Mouse (Mus musculus) heart, embryonic 15.5 days (tissue): ENCODE results near the gene AL732309.1. TPM values are rescaled to one million over a fixed set of nuclear protein-coding genes. Genes with fewer than 3 reads are reported as not detected.
"Not testable (repeated sequence)": the region's sequence is repeated elsewhere in the genome, so short reads cannot be mapped to it uniquely, and the experiment has no call there.

ENCODE experiments used
- ATAC-seq: fragments of 200-750 bp; cut with Nextera tagmentation; replicated peaks from 2 replicates; pipeline ENCODE4 v1.8.0; 2017; ENCODE audit warnings: low read depth, moderate TSS enrichment; ENCODE audit not compliant: insufficient number of reproducible peaks, insufficient read depth, low FRiP score
- H3K27ac ChIP-seq: fragments of 300-500 bp; sonication (generic); 2 replicates; pipeline ENCODE4 v1.5.1; 2015; ENCODE audit warnings: mild to moderate bottlenecking, inconsistent platforms
- H3K27me3 ChIP-seq: fragments of 300-500 bp; sonication (generic); 2 replicates; pipeline ENCODE4 v1.6.1; 2015; ENCODE audit warnings: inconsistent platforms
- H3K36me3 ChIP-seq: fragments of 300-500 bp; sonication (generic); 2 replicates; pipeline ENCODE4 v1.6.1; 2015; ENCODE audit warnings: mild to moderate bottlenecking, inconsistent platforms
- H3K4me1 ChIP-seq: fragments of 300-500 bp; sonication (generic); replicated peaks from 2 replicates; pipeline ENCODE4 v1.6.1; 2015; ENCODE audit warnings: inconsistent platforms
- H3K4me2 ChIP-seq: fragments of 300-500 bp; sonication (generic); 2 replicates; pipeline ENCODE4 v1.6.1; 2015; ENCODE audit warnings: inconsistent platforms, mild to moderate bottlenecking, moderate library complexity
- H3K4me3 ChIP-seq: fragments of 300-500 bp; sonication (generic); 2 replicates; pipeline ENCODE4 v1.5.1; 2015; ENCODE audit warnings: mild to moderate bottlenecking, inconsistent platforms
- H3K9ac ChIP-seq: fragments of 300-500 bp; sonication (generic); 2 replicates; pipeline ENCODE4 v1.6.1; 2015; ENCODE audit warnings: mild to moderate bottlenecking, inconsistent platforms
- H3K9me3 ChIP-seq: fragments of 300-500 bp; sonication (generic); replicated peaks from 2 replicates; pipeline ENCODE4 v1.6.1; 2016; ENCODE audit warnings: inconsistent platforms
- WGBS: fragments of 180-500 bp; shearing (Covaris S2); methylation state at CpG from one replicate; pipeline ENCODE4 v1.1.7; 2015; ENCODE audit warnings: mixed read lengths; 5-methylcytosine and 5-hydroxymethylcytosine counted together
- polyA plus RNA-seq: library from polyadenylated mRNA; unstranded; fragments of >200 nt; fragmentation: Nextera tagmentation; extraction: Ambion mirVana; gene quantifications from 2 replicates; pipeline ENCODE4 v1.2.1, GENCODE M21; 2015

Gene AL732309.1
- polyA plus RNA-seq, 1 experiment from 2014 or later: 2.3 TPM

DNA sequence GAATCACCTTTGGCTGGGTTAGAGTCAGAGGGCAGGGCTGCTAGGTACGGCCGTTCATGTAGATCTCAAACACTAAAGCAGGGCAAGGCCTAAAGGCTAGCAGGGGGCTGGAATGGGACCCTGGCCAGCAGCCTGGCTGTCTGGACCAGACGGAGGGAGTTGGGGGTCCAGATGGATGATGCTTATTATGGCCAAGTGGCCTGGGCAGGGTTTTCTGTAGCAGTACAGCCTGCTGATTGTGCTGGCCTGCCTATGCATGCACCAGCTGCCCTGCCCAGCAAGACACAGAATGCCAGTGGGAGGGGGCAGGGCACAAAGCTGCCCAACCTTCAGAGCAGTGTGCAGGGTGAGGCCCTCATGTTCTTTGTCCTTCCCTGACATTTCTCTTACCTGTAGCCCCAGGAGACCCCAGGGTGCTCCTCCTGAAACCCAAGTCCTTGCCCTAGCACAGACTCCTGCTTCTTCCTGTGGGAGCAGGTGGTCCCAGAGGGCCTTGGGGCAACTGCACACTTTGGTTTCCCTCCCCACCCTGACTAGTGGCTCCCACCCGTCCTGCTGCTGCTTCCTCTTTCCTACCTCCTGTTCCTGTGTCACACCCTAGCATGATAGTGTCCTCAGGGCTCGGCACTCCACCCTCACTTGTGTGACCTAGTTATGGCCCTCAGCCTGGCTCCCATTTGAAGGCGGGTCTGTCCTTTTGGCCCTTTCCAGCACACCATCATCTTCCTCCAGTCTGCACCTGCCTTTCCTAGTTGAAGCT lies 19.4 kb upstream of the AL732309.1 start:
- Histone ChIP-seq H3K27ac (no peak overlapping the region), H3K4me3 (no peak overlapping the region), H3K9me3 (no peaks in the 10 kb centered on the region), H3K9ac (no peak overlapping the region), H3K4me2 (peak overlapping the region; percentile 31), H3K27me3 (peaks cover 15% of the 10 kb centered on the region), H3K4me1 (peaks cover 55% of the 10 kb centered on the region), H3K36me3 (peaks cover 16% of the 10 kb centered on the region; the same call in 1 of the 2 replicates)
- 56% methylated on average over 6 of the region's 6 CpGs for WGBS
- ATAC-seq: no peak

- peaks cover 7% of the 10 kb centered on the region; the same call in 1 of the 2 replicates for H3K36me3 ChIP-seq
- H3K27me3 ChIP-seq: peaks cover 15% of the 10 kb centered on the region
- no peaks in the 10 kb centered on the region for H3K9me3 ChIP-seq
- no peak for ATAC-seq
- no peak overlapping the region for H3K4me2 ChIP-seq
- no peak overlapping the region for H3K4me3 ChIP-seq
- no peak overlapping the region for H3K27ac ChIP-seq
- 63% methylated on average over 3 of the region's 3 CpGs for WGBS
- H3K9ac ChIP-seq: no peak overlapping the region
- peaks cover 50% of the 10 kb centered on the region for H3K4me1 ChIP-seq
Measured at GRCm38 (mm10) chr2:25264851-25265250, 18.2 kb upstream of the AL732309.1 start.

DNA sequence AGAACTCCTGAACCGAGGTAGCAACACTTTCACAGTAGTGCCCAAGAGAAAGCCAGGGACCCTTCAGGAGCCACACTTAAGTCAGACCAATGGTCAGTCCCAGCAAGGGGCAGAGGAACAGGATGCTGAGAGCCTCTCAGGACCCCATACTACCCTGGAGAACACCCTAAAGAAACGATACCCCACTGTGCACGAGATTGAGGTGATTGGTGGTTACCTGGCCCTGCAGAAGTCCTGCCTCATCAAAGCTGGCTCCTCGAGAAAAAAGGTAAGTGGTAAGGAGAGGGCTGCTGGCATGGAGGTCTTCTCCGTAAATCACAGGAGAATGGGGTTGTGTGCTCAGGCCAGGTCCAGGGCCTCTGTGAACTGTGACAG lies 17.6 kb upstream of the AL732309.1 start:
- Histone ChIP-seq H3K9ac (peak overlapping the region; percentile 67; the same call in 1 of the 2 replicates), H3K9me3 (no peaks in the 10 kb centered on the region), H3K4me1 (peaks cover 50% of the 10 kb centered on the region), H3K4me2 (peak overlapping the region; percentile 100), H3K27ac (no peak overlapping the region), H3K36me3 (peaks cover 1% of the 10 kb centered on the region; the same call in 1 of the 2 replicates), H3K27me3 (peaks cover 15% of the 10 kb centered on the region), H3K4me3 (no peak overlapping the region)
- 75% methylated on average over 5 of the region's 5 CpGs for WGBS
- no peak for ATAC-seq

- H3K4me2 ChIP-seq: peak overlapping the region; percentile 100
- 20% methylated on average over 12 of the region's 12 CpGs for WGBS
- peaks cover 15% of the 10 kb centered on the region for H3K27me3 ChIP-seq
- H3K4me1 ChIP-seq: peaks cover 50% of the 10 kb centered on the region
- H3K4me3 ChIP-seq: peak overlapping the region; percentile 91
- no peak overlapping the region for H3K27ac ChIP-seq
- no peak for ATAC-seq
- H3K9ac ChIP-seq: peak overlapping the region; percentile 67
- no peaks in the 10 kb centered on the region for H3K36me3 ChIP-seq
- H3K9me3 ChIP-seq: no peaks in the 10 kb centered on the region
Measured at GRCm38 (mm10) chr2:25263623-25264285, 17.1 kb upstream of the AL732309.1 start.

- H3K4me3 ChIP-seq: peak overlapping the region; percentile 91
- peaks cover 15% of the 10 kb centered on the region for H3K27me3 ChIP-seq
- peak overlapping the region; percentile 44; the same call in 1 of the 2 replicates for H3K27ac ChIP-seq
- H3K36me3 ChIP-seq: no peaks in the 10 kb centered on the region
- peak; percentile 18 for ATAC-seq
- no peaks in the 10 kb centered on the region for H3K9me3 ChIP-seq
- WGBS: under 1% methylated on average over 82 of the region's 82 CpGs
- H3K9ac ChIP-seq: peak overlapping the region; percentile 67
- H3K4me2 ChIP-seq: peak overlapping the region; percentile 100
- peaks cover 50% of the 10 kb centered on the region for H3K4me1 ChIP-seq
Measured at GRCm38 (mm10) chr2:25262795-25263622, 16.3 kb upstream of the AL732309.1 start.

DNA sequence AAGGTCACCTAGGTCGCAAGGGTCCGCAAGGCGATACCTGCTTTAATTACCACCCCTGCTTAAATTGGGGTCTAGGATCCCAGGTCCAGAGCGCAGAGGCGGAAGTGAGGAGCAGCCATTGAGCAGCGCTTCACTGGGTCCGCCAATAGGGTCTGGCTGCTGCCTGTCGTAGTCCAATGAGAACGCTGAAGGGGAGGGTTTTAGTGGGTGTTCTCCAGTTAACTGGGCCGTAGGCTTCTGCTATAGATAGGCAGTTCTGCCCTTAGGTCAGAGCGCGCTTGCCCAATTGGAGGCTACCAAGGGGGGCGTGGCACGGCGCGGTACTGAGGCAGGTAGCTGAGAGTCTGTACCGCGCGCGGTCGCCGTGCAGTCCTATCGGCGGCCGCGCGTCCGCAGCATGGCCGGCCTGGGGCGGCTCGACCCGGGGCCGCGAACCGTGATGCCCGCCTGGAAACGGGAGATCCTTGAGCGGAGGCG lies 15.7 kb upstream of the AL732309.1 start, which contains the start of gene Tprn:
TSS of gene Tprn (plus strand) at position 328 of the 477 bp plus-strand sequence.
- H3K36me3 ChIP-seq: no peaks in the 10 kb centered on the region
- H3K27ac ChIP-seq: peak within 1 kb of the TSS; percentile 46
- H3K9ac ChIP-seq: peak within 1 kb of the TSS; percentile 67
- peaks cover 46% of the 10 kb centered on the region for H3K4me1 ChIP-seq
- peak; percentile 98 for ATAC-seq
- no peaks in the 10 kb centered on the region for H3K9me3 ChIP-seq
- peak within 1 kb of the TSS; percentile 100 for H3K4me2 ChIP-seq
- peaks cover 15% of the 10 kb centered on the region for H3K27me3 ChIP-seq
- peak within 1 kb of the TSS; percentile 91 for H3K4me3 ChIP-seq
- WGBS: under 1% methylated on average over 39 of the region's 39 CpGs

- 41% methylated on average over 12 of the region's 12 CpGs for WGBS
Measured at GRCm38 (mm10) chr2:25261870-25262269, 15.2 kb upstream of the AL732309.1 start.

DNA sequence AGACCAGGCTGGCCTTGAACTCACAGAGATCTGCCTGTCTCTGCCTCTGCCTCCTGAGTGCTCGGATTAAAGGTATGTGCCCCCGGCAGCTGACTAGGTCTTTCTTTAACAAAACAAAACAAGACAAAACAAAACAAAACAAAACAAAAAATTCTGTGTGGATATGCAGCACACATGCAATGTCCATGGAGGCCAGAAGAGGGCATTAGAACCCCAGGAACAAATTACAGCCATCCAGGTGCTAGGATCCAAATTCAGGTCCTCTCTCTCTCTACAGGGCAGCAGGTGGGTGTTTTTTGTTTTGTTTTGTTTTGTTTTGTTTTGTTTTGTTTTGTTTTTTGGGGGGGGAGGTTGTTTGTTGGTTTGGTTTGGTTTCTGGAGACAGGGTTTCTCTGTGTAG lies 12.2 kb upstream of the AL732309.1 start:
- WGBS: 66% methylated on average over 2 of the region's 2 CpGs

More at GRCm38 (mm10) chr2:25261870-25262269, 15.2 kb upstream of the AL732309.1 start:
- no peak for ATAC-seq
- peaks cover 42% of the 10 kb centered on the region for H3K4me1 ChIP-seq
- no peaks in the 10 kb centered on the region for H3K36me3 ChIP-seq
- H3K9me3 ChIP-seq: no peaks in the 10 kb centered on the region
- peak overlapping the region; percentile 91 for H3K4me3 ChIP-seq
- peak overlapping the region; percentile 100 for H3K4me2 ChIP-seq
- H3K27ac ChIP-seq: peak overlapping the region; percentile 46
- peaks cover 15% of the 10 kb centered on the region for H3K27me3 ChIP-seq
- H3K9ac ChIP-seq: peak overlapping the region; percentile 37; the same call in 1 of the 2 replicates

DNA sequence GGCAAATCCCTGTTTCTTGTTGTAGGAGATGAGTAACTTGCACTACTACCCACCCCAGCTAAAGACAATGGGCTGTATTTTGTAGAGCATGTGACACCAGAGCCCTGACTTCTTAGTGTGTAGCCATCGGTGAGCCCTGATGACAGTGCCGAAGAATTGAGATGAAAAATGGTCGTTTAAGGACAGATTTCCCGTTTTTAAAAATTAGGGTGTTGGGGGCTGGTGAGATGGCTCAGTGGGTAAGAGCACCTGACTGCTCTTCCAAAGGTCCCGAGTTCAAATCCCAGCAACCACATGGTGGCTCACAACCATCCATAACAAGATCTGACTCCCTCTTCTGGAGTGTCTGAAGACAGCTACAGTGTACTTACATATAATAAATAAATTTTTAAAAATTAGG lies 10.6 kb upstream of the AL732309.1 start:
- H3K36me3 ChIP-seq, H3K9me3 ChIP-seq, ATAC-seq, H3K27me3 ChIP-seq, H3K27ac ChIP-seq, H3K4me2 ChIP-seq, H3K9ac ChIP-seq, H3K4me3 ChIP-seq: not testable (repeated sequence)
- 86% methylated on average over 5 of the region's 5 CpGs for WGBS
- H3K4me1 ChIP-seq: peaks cover 20% of the 10 kb centered on the region

More for the DNA sequence above, 12.2 kb upstream of the AL732309.1 start:
- no peak overlapping the region for H3K4me3 ChIP-seq
- no peak for ATAC-seq
- H3K9me3 ChIP-seq: no peaks in the 10 kb centered on the region
- H3K27ac ChIP-seq: no peak overlapping the region
- peaks cover 8% of the 10 kb centered on the region for H3K27me3 ChIP-seq
- no peaks in the 10 kb centered on the region for H3K36me3 ChIP-seq
- no peak overlapping the region for H3K9ac ChIP-seq
- H3K4me1 ChIP-seq: peaks cover 32% of the 10 kb centered on the region
- H3K4me2 ChIP-seq: no peak overlapping the region

DNA sequence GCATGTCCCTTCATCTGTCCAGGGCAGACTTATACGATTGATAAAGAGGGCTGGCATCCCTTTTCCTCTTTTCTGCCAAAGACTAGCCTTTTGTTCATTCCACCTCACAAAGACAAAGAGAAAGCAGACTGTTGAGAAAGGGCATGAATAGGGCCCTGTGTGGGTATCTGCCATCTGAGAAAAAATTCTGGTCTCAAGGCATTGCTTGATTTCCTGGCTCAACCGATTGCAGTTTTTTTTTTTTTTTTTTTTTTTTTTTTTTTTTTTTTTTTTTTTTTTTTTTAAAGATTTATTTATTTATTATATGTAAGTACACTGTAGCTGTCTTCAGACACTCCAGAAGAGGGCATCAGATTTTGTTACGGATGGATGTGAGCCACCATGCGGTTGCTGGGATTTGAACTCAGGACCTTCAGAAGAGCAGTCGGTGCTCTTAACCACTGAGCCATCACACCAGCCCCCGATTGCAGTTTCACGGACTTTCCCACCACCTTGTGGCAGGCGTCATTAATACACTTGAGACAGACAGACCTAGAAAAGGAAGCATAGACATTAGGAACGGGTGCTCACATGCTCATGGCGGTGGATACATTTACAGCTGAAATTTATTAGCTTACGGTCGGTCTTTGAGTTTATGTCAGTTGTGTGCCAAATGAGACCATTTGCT lies 9.9 kb upstream of the AL732309.1 start:
- not testable (repeated sequence) for ATAC-seq, H3K9me3 ChIP-seq, H3K27ac ChIP-seq, H3K27me3 ChIP-seq
- H3K4me3 ChIP-seq: peak overlapping the region; percentile 81
- H3K9ac ChIP-seq: peak overlapping the region; percentile 81
- peaks cover 16% of the 10 kb centered on the region for H3K4me1 ChIP-seq
- H3K36me3 ChIP-seq: peaks cover 10% of the 10 kb centered on the region
- WGBS: 56% methylated on average over 12 of the region's 12 CpGs
- peak overlapping the region; percentile 91 for H3K4me2 ChIP-seq
